In the genomic region with DNA sequence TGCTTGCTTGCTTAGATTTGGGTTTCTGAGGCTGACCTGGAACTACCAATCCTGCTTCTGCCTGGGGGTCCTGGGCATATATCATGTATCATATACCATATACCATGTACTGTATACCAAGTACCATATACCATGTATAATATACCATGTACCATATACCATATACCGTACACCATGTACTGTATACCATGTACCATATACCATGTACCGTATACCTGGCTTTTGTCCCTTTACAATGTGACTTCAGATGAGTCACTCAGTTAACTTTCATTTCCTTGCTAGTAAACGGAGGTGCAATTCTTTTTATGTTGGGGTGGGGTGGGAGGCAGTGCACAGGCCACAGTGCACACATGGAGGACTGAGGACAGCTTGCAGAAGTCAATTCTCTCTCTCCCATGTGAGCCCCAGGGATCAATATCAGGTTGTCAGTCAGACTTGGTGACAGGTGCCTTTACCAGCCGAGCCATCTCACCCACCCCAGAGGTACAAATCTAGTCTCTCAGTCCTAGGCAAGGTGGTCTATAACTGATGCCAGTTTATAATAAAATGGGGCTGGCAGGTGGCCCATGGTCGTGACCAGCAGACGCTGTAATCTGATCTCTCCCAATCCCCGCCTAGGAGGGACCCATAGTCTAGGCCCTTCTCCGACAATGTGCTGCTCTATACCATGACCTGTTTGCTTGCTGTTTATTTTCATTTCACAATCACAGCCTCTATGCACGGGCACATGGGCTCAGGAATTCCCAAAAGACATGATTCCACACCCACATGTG, we compare ENCODE assay signal across 14 mouse cellular contexts. TPM values are rescaled to one million over a fixed set of nuclear protein-coding genes. Genes with fewer than 3 reads are reported as not detected.
DNase-seq lines count a peak whose midpoint lies in the region; ATAC-seq and TF ChIP-seq lines count a peak whose summit lies in the region.
"Had no signal": no experiment of that assay in that cellular context is flagged by ENCODE, and none has a peak within 500 bp of the region (broad histone marks: within the 10 kb centered on the region; RNA-seq: fewer than 3 reads in every experiment).

No protein-coding gene starts in this region.

- peaks cover 4% of the 10 kb centered on the region for H3K36me3 ChIP-seq in intestine, postnatal 0 days (ENCODE audit: control insufficient read depth, insufficient read depth)

- no peak overlapping the region for H3K4me3 ChIP-seq in intestine, postnatal 0 days (ENCODE audit: low read depth, low read length)
- H3K4me3 ChIP-seq: heart, embryonic 13.5 days; hindbrain, embryonic 10.5 days; limb, embryonic 15.5 days had no signal

- ATAC-seq in intestine, postnatal 0 days, result peak; percentile 60
- ATAC-seq: forebrain, embryonic 16.5 days had no signal

- no peak for TF ChIP-seq CTCF in intestine, postnatal 0 days (IDR thresholded peaks at IDR 0.05; ENCODE audit: low read depth)

- H3K9ac ChIP-seq in intestine, postnatal 0 days (ENCODE audit: low read depth, low read length), result no peak overlapping the region
- H3K9ac ChIP-seq: heart, embryonic 13.5 days; limb, embryonic 15.5 days had no signal

- no peaks in the 10 kb centered on the region for H3K27me3 ChIP-seq in intestine, postnatal 0 days (replicated peaks; ENCODE audit: control insufficient read depth, insufficient read depth, low read length)
- H3K27me3 ChIP-seq: heart, embryonic 13.5 days; limb, embryonic 15.5 days had no signal

- WGBS in intestine, postnatal 0 days, result 32% methylated on average over 9 of the region's 9 CpGs

- H3K4me2 ChIP-seq in intestine, postnatal 0 days (replicated peaks; ENCODE audit: low read depth), result no peak overlapping the region
- H3K4me2 ChIP-seq: heart, embryonic 13.5 days; limb, embryonic 15.5 days had no signal

- H3K27ac ChIP-seq in intestine, postnatal 0 days (ENCODE audit: low read depth, low read length), result no peak overlapping the region
- H3K27ac ChIP-seq: heart, embryonic 13.5 days; hindbrain, embryonic 10.5 days; limb, embryonic 15.5 days had no signal

- peak; percentile 64 to 66 for DNase-seq in cerebellum, postnatal 10 days
- DNase-seq in cerebellum, adult 8-10 months, result no peak
- DNase-seq in kidney, postnatal 10 days, result peak; percentile 25
- DNase-seq in kidney, postnatal 14 days, result no peak
- peak; percentile 57 to 73 for DNase-seq in cerebellum, postnatal 14 days
- DNase-seq in thymus, adult 18-20 months, result no peak
- DNase-seq: gastrocnemius, postnatal 14 days; midbrain, embryonic 14.5 days; right cerebral cortex, postnatal 4 days had no signal

- no peaks in the 10 kb centered on the region for H3K9me3 ChIP-seq in intestine, postnatal 0 days (ENCODE audit: control insufficient read depth)
- H3K9me3 ChIP-seq: heart, embryonic 13.5 days; hindbrain, embryonic 10.5 days; limb, embryonic 15.5 days had no signal

- H3K4me1 ChIP-seq in intestine, postnatal 0 days (replicated peaks; ENCODE audit: control insufficient read depth, insufficient read depth, low read length), result no peaks in the 10 kb centered on the region

RNA-seq across cellular contexts. Expression of a gene that starts 2.4 kb away (rescaled TPM):
- 1.6 and 2.4 TPM in 2 replicates for polyA plus RNA-seq in intestine, postnatal 0 days (2015; fragmentation: Nextera tagmentation; extraction: Ambion mirVana)

RNA-seq across cellular contexts. Expression of a gene that starts 15.3 kb away (rescaled TPM):
- 517 and 549 TPM in 2 replicates for polyA plus RNA-seq in intestine, postnatal 0 days (2015; fragmentation: Nextera tagmentation; extraction: Ambion mirVana)

RNA-seq across cellular contexts. Expression of a gene that starts 36.0 kb away (rescaled TPM):
- polyA plus RNA-seq in intestine, postnatal 0 days (2015; fragmentation: Nextera tagmentation; extraction: Ambion mirVana), result 4.8 and 5.3 TPM in 2 replicates

RNA-seq across cellular contexts. Expression of a gene that starts 43.7 kb away (rescaled TPM):
- polyA plus RNA-seq in intestine, postnatal 0 days (2015; fragmentation: Nextera tagmentation; extraction: Ambion mirVana), result 14.5 and 15.7 TPM in 2 replicates

Comparison
In these comparisons a context has a peak if more than half of its experiments do, and no peak if none do; other contexts are left out.
1. DNase-seq: peak in cerebellum, postnatal 10 days (2 of 2), kidney, postnatal 10 days (single experiment) and cerebellum, postnatal 14 days (2 of 2); none in cerebellum, adult 8-10 months (single experiment), kidney, postnatal 14 days (single experiment) and thymus, adult 18-20 months (0 of 2).